Mouse (Mus musculus) cerebellum, postnatal 25 days (tissue): Measurements from ENCODE around the gene Cdca7l.
A peak's percentile ranks its signal among the peaks of the same experiment; 100 is the strongest.
"Not testable (repeated sequence)": the region's sequence is repeated elsewhere in the genome, so short reads cannot be mapped to it uniquely, and the experiment has no call there.

Experiments
- DNase-seq, 2 experiments: peaks; one replicate each; pipeline ENCODE4 v3.0.0; 2021; ENCODE audit warnings: mixed read lengths in 2 of 2

The Cdca7l gene

DNA sequence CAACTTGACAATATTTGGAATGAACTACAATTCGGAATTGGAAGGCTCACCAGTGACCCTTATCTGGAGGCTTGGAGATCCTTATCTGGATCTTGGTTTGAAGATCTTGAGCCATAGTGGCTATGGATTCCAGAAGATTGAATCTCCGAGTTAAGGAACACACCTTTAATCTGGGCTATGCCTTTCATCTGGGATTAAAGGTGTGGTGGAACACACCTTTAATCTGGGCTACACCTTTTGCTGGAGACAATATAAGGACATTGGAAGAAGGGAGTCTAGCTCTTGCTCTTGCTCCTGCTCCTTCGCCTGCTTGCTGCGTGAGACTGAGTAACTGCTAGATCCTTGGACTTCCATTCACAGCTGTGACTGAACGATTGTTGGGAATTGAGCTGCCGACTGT lies at the start of gene Cdca7l:
Gene Cdca7l (plus strand): TSS at position 301 of the 400 bp plus-strand sequence.
- DNase-seq, result not testable (repeated sequence)

DNA sequence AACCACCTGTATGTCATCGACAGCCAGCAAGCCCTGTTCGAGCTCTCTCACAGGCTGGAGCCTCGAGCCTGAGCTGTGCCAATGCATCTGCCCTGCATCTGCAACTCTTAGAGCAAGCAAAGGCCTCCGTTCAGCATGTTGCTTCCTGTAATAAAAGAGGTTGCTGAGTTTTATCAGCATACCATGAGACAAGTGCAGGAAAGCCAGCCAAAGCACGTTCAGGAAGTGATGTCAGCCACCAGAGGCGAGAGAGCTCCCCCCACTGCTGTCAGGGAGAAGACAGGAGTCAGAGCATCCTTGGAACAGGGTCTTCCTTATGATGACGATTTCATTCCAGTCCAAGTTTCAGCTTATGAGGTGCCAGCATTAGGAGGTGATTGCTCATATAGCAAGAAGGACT lies 48.1 kb upstream of the Cdca7l start:
- no peak for DNase-seq

DNA sequence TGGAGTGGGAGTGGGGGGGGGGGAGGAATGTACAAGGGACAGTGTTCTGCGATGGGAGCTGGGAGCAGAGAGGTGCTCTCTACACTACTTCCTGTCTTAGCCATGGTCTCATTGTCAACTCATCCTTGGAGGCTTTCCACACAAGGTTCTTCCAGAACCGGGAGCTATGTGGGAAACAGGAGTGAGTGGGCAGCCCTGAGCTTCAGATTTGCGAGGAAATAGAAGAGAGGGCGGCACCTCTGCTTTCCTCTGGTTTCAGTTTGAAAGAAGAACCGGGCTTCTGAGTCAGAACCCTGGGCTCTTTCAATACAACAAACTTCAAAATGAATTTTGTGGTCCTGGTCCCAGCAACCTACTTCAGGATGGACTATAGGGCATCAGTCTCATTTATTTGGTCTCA lies 43.7 kb upstream of the Cdca7l start:
- no peak for DNase-seq

DNA sequence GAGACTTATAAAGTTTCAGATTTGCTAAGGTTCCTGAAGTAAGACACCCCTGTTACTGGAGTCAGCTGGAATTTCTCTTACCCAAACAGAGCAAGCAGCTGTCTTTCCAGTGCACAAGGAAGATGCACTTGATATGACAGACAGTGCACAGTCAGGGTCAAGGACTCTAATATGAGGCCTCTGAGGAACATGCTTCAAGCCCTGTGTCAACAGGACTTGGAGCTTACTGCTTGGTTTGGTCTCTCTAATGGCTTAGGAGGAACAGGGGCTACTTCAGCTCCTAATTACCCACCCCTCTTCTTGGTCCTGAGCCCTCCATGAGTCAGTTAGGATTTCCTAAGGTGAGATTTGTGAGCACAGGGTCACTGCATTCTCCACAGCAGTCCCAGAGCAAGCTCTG lies 43.2 kb upstream of the Cdca7l start:
- no peak for DNase-seq

DNA sequence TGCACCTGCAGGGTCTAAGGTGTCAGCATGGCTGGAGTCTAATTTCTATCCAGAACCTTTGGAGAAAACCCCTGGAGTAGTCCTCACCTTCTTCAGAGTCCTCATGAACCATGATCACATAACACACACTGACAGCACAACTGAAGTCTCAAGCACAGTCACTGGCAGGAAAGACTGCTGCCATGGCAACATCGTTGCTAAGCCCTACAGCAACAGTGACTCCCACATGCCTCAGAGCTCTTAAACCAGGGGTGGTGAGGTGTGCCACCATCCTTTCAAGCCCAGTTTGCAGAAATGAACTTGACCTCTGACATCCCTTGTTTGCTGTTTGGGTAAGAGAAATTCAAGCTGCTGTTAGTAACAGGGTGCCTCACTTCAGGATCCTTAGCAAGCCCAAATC lies 42.4 kb upstream of the Cdca7l start:
- no peak for DNase-seq

DNA sequence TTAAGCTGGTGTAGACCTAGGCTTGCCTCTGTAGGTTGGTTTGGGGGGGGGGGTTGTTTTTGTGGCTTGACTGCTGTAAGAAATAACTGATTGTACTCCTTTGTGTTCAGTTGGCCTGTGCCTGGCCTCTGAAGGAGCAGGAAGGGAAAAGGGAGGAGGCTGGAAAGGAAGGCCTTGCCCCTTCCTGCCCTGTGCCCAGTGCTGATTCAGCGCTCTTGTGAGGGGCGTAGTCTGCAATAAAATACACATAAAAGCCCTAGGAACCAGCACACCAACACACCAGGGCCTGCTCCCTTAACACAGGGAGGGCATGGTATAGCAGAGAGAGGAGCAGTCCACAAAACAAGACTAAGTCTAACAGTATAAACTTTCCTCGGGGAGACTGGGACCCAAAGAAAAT lies 40.8 kb upstream of the Cdca7l start:
- no peak for DNase-seq

DNA sequence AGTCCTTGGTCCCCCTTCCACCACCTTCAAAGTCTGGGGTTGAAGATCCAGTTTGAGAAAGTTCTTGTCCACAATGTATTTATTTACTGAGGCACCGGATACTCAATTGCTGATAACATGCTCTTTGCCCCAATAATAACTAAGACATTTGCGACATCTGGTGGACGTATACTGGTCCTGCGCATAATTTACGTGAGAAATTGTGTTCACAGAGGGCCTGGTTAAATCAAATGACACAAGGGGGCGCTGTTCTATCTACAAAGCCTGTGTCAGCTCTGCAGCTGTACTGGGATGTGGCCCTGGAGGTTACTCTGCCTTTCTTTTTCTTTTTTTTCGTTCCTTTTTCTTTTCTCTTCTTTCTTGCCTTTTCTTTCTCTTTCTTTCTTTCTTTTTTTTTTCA lies 39.2 kb upstream of the Cdca7l start:
- peak; percentile 43 to 75 for DNase-seq

DNA sequence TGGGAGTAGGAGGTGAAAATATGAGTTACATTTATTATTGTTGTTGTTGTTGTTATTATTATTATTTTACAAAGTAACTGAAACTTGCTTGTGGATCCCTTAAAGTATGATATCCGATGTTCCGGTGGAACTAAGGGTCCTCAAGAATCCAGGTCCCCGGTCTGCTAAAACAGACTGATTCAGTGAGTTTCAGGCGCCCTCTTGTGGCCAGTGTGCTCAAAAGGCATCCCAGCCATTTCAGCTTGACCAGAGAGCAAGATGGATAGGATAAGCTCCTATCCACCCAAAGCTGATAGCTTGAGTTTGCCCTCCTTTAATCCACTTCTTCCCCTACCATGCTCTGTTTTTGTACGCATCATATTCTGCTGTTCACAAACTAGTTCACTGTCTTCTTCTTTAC lies 35.0 kb upstream of the Cdca7l start:
- peak; percentile 65 to 86 for DNase-seq

DNA sequence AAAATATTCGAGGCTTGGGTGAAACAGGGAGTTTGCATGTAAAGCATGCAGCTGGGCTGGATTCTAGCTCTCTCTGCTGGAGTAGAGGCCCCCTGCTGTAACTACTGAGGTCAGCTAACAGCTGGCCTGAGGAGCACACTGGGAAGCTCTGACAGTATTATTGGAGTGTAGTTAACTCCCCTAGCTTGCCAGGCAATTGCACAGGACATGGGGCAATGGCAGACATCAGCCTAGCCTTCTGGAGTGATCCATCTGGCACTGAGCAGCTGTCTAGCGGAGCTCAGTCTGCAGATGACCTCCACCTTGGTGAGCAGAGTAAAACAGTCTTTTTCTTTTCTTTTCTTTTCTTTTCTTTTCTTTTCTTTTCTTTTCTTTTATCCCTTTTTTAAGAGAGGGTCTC lies 33.9 kb upstream of the Cdca7l start:
- no peak for DNase-seq

DNA sequence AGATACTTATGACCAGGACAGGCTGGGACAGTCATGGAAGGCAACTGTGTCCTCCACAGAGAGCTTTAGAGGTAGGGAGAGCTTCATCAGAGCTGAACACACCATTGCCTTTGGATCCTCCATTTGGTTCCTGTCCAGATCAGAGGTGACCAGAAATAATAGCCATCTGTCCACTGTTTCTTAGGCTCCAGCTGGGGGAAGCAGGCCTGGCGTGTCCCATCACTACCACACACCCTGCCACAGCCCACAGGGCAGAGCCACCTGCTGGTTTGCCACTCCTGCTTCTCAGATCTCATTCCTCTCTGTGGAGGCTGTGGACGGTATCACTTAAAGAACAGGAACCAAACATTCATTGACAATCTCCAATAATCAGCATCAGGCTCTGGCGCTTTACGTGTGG lies 32.9 kb upstream of the Cdca7l start:
- peak; percentile 17 to 37 for DNase-seq

DNA sequence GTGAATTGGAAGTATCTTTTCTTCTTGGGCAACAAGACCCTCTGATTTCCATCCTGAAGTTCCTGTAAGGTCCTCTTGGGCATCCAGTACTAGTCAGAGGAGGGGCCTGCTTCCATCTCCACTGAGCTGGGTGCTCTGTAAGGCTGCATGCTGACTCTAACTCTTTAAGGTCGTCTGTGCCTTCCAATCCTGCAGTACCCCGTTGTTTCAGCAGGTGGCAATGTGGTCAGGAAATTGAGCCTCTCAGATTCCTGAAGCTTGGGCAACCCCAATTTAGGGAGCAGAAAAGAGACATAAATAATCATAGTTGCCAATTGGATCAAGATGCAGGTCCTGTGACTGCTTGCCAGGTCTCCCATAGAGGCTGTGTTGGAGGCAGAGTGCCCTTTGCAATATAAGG lies 31.5 kb upstream of the Cdca7l start:
- peak; percentile 56 to 71 for DNase-seq

DNA sequence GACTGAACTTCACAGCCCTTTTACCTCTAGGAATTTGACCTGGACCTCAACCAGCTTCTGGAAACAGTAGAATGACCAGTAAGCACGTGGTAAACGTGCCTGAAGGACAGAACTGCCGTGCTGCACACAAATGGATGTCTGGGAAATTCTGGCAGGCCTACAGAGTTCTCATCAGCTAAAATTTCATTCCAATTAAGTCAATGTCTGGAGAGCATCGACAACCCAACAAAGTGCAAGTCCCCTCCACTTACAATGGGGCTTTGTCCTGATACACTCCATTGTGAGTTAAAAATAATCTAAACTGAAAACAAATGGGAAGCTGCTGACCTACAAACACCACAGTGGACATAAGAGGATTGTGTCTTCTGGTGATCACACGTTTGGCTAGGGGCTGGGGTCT lies 27.2 kb upstream of the Cdca7l start:
- no peak for DNase-seq

DNA sequence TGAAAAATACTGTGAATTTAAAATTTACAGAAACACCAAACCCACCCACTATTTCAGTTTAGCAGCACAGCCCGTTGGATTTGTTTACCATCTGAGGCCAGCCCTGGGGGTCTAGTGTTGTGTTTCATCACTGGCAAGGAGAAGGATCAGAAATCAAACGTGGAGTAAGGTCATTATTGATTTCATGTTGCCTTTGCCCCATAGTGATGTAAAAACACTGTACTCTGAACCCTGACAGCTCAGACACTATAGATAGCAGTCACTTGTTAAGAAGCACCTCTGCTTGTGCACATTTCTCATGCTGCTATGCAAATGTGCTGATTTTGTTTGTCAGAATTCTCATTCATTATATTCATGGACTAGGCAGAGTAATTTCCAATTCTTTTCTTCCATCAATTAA lies 22.7 kb upstream of the Cdca7l start:
- no peak for DNase-seq

DNA sequence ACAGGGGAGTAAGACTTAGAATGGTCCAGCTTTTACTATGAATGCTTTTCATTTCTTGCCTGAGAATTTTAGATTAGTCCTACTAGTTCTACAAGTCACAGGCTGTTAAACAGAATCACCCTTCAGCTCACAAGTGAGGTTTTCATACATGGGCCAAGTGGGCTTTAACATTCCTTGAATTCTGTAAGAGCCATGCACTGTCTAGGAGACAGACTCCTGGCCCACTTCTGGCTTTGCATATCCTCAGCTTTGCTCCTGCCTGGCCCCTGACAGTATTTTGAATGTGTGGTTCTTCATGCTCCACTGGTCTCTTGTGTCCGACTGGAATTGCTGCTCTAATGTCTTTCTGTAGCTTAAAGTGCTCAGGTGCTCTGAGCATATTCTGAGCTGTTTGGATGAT lies 20.7 kb upstream of the Cdca7l start:
- DNase-seq, result no peak

DNA sequence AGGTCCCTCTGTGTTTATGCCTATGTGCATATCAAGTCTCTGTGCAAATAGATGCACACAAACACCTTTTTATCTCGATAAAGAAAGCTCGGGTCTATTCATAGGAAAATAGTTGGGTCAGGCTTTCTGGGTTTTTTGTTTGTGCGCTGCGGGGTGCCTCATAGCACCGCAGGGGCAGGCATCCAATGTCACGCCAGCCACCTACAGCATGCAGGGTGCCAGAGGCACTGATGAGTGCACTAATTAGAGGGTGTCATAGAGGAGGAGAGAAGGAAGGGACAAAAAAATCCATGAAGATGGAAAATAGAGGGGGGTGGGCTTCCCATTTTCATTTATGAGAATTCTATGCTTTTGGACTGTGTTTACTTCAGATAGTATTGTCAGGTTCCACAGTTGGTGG lies 17.5 kb upstream of the Cdca7l start:
- no peak for DNase-seq

DNA sequence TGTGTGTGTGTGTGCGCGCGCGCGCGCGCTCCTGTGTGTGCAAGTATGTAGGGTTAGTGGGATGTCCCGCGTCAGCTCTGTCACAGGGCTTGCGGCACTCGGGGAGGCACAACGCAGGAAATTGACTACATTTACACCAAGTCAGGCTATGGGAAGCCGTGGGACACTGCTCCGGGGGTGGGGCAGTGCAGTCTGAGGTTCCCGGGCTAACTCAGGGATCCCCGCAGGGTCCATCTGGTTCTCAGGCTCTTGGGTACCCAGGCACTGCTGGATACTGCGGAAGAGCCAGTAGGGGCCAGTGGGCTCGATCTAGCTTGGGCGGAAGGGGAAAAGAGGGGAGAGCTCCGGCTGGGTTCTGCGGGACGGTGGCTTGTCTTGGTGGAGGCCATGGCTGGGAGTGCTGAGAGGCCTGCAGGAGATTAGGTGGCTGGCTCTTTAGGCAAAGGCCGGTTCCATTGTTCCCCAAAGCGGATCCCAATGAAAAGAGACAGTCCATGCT lies 15.5 kb upstream of the Cdca7l start:
- peak in 1 of 2 experiments; percentile 27 for DNase-seq

DNA sequence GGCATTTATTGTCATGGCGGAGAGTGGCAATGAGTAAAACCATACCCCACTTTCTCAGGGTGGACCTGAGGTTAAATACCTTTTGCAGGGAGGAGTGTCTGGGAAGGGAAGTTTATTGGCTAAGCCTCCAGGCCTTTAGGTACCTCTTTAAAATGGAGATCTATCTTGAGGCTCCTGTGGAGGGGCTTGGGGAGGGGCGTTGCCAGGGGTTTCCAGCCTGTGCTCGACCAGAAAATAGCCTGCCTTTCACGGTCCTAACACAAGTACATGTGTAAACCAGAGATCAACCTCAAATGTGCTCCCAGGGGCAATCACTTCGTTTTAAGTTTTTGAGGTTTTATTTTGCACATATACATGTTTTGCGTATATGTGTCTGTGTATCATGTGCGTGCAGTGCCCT lies 15.1 kb upstream of the Cdca7l start:
- no peak for DNase-seq

DNA sequence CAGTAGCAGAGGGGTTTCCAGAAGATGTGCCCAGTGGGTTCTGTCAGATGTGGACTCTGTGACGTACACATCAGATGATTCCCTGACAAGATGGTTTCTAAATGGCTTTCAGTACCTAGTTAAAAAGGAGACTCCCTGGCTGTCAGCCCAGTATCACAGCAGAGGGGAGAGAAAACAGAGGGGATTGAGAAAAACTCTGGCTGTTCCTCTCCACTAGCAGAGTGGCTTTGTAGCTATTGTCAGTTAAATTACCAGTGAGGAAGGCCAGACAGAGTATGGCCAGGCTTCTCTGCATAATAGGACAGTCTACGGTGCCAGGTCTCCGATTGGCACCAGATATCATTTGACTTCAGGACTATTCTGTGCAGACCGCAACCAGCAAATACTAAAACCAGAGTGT lies 8.8 kb upstream of the Cdca7l start:
- no peak for DNase-seq

DNA sequence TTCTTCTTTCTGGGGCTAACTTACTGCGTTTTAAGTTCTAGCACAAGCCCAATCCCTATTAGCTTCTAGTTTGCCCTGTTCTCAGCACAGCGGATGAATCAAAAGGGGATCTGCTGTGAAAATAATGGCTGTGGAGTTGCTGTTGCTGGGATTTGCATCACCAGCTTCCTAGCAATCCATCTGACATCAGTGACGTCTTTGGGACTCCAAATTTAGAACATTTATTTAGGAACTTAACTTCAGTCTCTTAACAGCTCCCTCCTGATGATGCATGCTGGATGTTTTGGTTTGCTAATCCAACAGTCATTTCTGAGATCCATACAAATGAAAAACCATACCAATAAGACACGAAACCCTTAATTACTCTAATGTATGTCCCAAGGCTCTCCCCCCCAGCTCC lies 1.5 kb downstream of the Cdca7l start:
- DNase-seq, result no peak

DNA sequence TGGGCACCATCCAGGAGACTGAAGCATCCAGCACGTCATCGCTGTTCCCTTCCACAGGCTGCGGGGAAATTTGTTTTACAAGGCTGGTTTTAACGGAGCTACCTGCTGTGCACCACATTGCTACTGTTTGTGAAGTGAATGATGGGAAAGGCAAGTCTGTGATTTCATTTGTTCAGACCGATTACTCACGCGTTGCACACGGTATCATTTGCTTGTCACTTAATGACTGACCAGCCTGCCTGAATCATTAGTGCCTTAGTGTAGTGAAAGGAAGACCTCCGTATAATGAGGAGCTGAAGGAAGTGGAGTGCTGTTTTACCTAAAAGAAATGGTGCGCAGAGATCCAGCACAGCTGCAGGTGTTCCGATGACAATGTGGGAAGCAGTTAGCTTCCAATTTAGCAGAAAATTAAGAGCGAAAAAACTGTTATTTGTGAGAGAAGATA lies 1.9 kb downstream of the Cdca7l start:
- peak in 1 of 2 experiments; percentile 12 for DNase-seq

DNA sequence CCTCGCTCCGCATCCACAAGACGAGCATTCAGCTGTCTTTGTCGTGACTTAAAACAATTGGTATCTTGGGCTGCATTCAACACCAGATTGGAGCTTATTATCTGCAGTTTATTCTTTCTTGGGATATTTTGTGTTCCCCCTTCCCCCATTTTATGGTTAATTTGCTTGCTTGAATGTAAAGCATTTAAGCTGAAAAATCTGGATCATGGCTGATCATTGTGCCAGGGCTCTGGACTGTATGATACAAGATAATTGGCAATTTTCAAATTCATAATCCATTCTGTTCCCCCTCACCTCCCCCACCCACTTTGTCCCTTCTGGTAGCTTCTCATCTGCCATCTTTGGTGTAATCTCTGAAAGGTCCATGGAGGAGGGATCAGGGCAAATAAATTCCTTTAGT lies 2.4 kb downstream of the Cdca7l start:
- DNase-seq, result no peak

DNA sequence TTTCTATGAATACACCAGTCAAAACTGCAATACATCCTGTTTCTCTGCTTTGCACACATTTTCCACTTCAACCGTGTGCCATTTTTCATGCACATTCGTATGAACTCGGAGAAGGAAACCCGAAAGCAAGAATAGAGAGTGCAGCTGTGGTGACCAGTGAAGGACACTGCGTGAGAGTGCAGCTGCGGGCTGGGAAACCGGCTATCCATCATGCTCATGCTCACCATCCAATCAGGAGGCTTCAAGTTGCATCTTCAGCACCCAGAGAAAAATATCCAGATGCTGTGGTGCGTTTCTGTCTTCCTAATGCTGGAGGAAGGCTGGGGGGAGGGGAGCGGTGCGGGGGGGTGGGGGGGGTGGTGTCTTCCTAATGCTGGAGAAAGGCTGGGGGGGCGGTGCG lies 3.5 kb downstream of the Cdca7l start:
- DNase-seq, result no peak

DNA sequence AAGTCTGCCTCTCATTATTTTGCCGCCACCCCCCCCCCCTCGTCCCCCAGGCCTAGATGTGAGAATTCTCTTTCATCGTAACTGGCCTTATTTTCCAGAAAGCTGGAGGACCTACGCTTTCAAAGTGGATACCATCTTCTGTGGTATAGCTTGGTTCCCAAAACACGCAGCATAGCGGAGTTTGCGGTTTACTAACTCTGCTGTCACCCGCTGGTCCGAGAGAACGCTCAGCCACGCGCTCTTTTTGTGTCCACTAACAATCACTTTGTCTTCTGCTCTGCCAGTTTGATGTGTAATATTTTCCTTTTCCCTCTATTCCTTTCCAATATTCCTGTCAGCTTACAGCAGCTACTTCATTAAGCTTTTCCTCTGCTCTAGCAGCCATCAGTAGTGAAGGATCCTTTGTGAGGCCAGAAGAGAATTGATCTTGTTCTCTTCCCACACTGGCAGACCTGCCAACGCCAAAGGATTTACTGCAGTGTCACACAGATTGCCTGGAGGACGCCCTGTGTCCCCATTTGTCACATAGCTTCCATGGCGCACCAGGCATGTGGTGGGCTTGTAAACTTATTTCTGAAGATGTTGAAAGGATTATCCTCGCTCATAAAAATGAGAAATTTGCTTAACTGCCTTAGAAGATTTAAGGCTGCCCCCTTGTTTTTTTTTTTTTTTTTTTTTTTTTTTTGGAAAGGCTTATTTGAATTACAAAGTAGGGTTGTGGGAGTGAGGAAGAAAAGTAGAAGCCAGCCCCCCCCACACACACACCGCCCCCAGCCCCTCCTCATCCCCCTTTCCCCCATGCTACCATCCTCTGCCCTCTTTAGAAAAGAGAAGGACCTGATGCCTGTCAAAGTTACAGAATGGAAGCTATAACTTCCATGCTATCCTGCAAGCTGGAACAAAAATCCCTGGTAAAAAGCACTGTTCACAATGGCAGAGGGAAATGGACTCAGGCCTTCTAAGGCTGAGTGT lies 4.6 kb downstream of the Cdca7l start:
- no peak for DNase-seq

DNA sequence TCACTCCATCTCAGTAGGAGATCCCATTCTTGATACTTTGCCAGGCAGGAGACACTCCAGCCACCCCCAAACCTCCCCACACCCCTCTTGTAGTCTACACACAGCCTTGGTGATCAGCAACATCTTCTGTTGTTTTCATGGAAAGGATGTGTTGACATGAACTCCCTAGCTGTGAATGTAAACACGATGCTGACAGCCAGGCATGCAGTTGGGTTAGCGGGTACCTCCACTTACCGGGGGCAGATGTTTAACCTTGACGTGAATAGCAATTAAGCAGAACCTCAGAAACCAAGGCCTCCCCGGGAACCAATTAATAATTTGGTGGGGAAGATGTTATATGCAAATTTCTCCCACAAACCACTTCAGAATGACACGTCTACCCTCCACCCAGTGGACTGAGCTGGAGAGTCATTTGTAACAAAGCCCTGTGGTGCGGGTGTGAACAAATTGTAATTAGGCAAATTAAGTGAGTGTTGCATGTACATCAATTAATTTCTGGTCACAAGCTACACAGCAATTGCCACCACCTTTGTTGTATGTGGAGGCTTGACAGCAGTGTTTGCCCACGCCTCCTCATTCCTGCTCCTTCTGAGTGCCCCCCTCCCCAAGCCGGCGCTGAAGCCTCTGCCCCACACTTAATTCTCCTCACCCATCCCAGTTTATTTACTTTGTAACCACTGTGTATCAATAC lies 5.4 kb downstream of the Cdca7l start:
- no peak for DNase-seq
